Mouse (Mus musculus): Measurements from ENCODE around the gene Sorl1.

Sorl1 gene

GRCm38 (mm10) chr9:42053591-42054190 is 70.4 kb downstream of the Sorl1 start:
- TF ChIP-seq CTCF (conservative IDR thresholded peaks at IDR 0.05; ENCODE audit: low read length) (no peak), POU5F1 (IDR thresholded peaks at IDR 0.05; ENCODE audit: borderline replicate concordance, low read length) (no peak), NANOG (IDR thresholded peaks at IDR 0.05; ENCODE audit: borderline replicate concordance, low read length) (no peak)
- H3K36me3 ChIP-seq (ENCODE audit: insufficient read depth, low read length): peaks cover 48% of the 10 kb centered on the region
- H3K4me1 ChIP-seq (replicated peaks; ENCODE audit: low read depth, low read length): peaks cover 23% of the 10 kb centered on the region
- H3K4me3 ChIP-seq (replicated peaks; ENCODE audit: low read length): no peak overlapping the region
- H3K9me3 ChIP-seq (ENCODE audit: low read length): no peaks in the 10 kb centered on the region
- no peaks in the 10 kb centered on the region for H3K27me3 ChIP-seq (ENCODE audit: insufficient read depth, low read length)

- no peak for TF ChIP-seq POU5F1 (IDR thresholded peaks at IDR 0.05; ENCODE audit: borderline replicate concordance, low read length)
- TF ChIP-seq NANOG (IDR thresholded peaks at IDR 0.05; ENCODE audit: borderline replicate concordance, low read length): no peak
- TF ChIP-seq CTCF (conservative IDR thresholded peaks at IDR 0.05; ENCODE audit: low read length): no peak
- H3K27me3 ChIP-seq (ENCODE audit: insufficient read depth, low read length): no peaks in the 10 kb centered on the region
- H3K4me3 ChIP-seq (replicated peaks; ENCODE audit: low read length): no peak overlapping the region
Measured at GRCm38 (mm10) chr9:42052713-42053356, 71.3 kb downstream of the Sorl1 start.

DNA sequence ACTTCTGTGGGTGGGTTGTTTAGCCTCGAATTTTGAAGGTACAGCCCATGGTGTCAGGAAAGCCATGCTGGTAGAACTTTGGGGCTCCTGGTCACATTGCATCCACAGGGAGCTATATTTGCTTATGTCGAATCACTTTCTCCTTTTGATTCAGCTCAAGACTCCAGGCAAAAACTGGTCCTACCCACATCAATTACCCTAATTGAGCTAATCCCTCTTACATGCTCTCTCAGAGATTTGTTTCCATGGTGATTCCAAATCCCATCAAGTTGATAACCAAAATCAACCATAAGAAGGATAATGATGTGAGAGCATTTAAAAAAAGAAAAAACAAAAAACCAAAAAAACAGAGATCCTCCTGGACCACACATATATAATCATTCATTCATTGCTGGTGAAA is 75.6 kb downstream of the Sorl1 start:
- no peaks in the 10 kb centered on the region for H3K9me3 ChIP-seq (ENCODE audit: low read length)
- peaks cover 52% of the 10 kb centered on the region for H3K36me3 ChIP-seq (ENCODE audit: insufficient read depth, low read length)
- no peaks in the 10 kb centered on the region for H3K27me3 ChIP-seq (ENCODE audit: insufficient read depth, low read length)
- no peak overlapping the region for H3K4me3 ChIP-seq (replicated peaks; ENCODE audit: low read length)
- TF ChIP-seq NANOG (IDR thresholded peaks at IDR 0.05; ENCODE audit: borderline replicate concordance, low read length) (no peak), CTCF (conservative IDR thresholded peaks at IDR 0.05; ENCODE audit: low read length) (no peak), POU5F1 (IDR thresholded peaks at IDR 0.05; ENCODE audit: borderline replicate concordance, low read length) (no peak)
- peaks cover under 1% of the 10 kb centered on the region; the same call in 1 of the 2 replicates for H3K4me1 ChIP-seq (replicated peaks; ENCODE audit: low read depth, low read length)

More at GRCm38 (mm10) chr9:42052713-42053356, 71.3 kb downstream of the Sorl1 start:
- H3K9me3 ChIP-seq (ENCODE audit: low read length): no peaks in the 10 kb centered on the region
- peaks cover 52% of the 10 kb centered on the region for H3K36me3 ChIP-seq (ENCODE audit: insufficient read depth, low read length)
- peaks cover 23% of the 10 kb centered on the region for H3K4me1 ChIP-seq (replicated peaks; ENCODE audit: low read depth, low read length)

GRCm38 (mm10) chr9:42047786-42048185 is 76.3 kb downstream of the Sorl1 start:
- Histone ChIP-seq H3K36me3 (ENCODE audit: insufficient read depth, low read length) (peaks cover 56% of the 10 kb centered on the region), H3K27me3 (ENCODE audit: insufficient read depth, low read length) (no peaks in the 10 kb centered on the region), H3K4me1 (replicated peaks; ENCODE audit: low read depth, low read length) (peaks cover under 1% of the 10 kb centered on the region), H3K4me3 (replicated peaks; ENCODE audit: low read length) (no peak overlapping the region), H3K9me3 (ENCODE audit: low read length) (no peaks in the 10 kb centered on the region)
- TF ChIP-seq NANOG (IDR thresholded peaks at IDR 0.05; ENCODE audit: borderline replicate concordance, low read length) (no peak), POU5F1 (IDR thresholded peaks at IDR 0.05; ENCODE audit: borderline replicate concordance, low read length) (no peak), CTCF (conservative IDR thresholded peaks at IDR 0.05; ENCODE audit: low read length) (no peak)

GRCm38 (mm10) chr9:42046248-42046647 is 77.8 kb downstream of the Sorl1 start:
- Histone ChIP-seq H3K9me3 (ENCODE audit: low read length) (no peaks in the 10 kb centered on the region), H3K36me3 (ENCODE audit: insufficient read depth, low read length) (peaks cover 65% of the 10 kb centered on the region), H3K27me3 (ENCODE audit: insufficient read depth, low read length) (no peaks in the 10 kb centered on the region), H3K4me3 (replicated peaks; ENCODE audit: low read length) (no peak overlapping the region), H3K4me1 (replicated peaks; ENCODE audit: low read depth, low read length) (peaks cover 7% of the 10 kb centered on the region)
- TF ChIP-seq CTCF (conservative IDR thresholded peaks at IDR 0.05; ENCODE audit: low read length) (no peak), POU5F1 (IDR thresholded peaks at IDR 0.05; ENCODE audit: borderline replicate concordance, low read length) (no peak), NANOG (IDR thresholded peaks at IDR 0.05; ENCODE audit: borderline replicate concordance, low read length) (no peak)

DNA sequence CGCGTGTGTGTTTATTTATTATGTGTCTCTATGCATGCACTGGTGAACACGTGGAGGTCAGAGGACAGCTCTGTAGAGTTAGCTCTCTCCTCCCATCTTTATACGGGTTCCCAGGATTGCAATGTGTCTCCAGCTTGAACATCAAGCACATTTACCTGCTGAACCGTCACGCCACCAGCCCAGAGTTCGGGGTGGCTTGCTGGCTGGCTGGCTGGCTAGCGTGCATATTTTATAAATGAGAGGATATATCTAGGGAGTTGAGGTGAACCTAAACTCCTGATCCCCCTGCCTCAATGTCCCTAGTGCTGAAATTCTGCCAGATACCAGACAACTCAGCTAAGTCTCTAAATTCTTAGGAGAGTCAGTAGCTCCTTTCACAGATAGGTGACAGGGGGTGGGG is 79.4 kb downstream of the Sorl1 start:
- no peaks in the 10 kb centered on the region for H3K27me3 ChIP-seq (ENCODE audit: insufficient read depth, low read length)
- H3K36me3 ChIP-seq (ENCODE audit: insufficient read depth, low read length): peaks cover 64% of the 10 kb centered on the region
- H3K4me3 ChIP-seq (replicated peaks; ENCODE audit: low read length): no peak overlapping the region
- no peaks in the 10 kb centered on the region for H3K9me3 ChIP-seq (ENCODE audit: low read length)
- TF ChIP-seq NANOG (IDR thresholded peaks at IDR 0.05; ENCODE audit: borderline replicate concordance, low read length) (no peak), POU5F1 (IDR thresholded peaks at IDR 0.05; ENCODE audit: borderline replicate concordance, low read length) (no peak), CTCF (conservative IDR thresholded peaks at IDR 0.05; ENCODE audit: low read length) (no peak)
- peaks cover 7% of the 10 kb centered on the region for H3K4me1 ChIP-seq (replicated peaks; ENCODE audit: low read depth, low read length)

DNA sequence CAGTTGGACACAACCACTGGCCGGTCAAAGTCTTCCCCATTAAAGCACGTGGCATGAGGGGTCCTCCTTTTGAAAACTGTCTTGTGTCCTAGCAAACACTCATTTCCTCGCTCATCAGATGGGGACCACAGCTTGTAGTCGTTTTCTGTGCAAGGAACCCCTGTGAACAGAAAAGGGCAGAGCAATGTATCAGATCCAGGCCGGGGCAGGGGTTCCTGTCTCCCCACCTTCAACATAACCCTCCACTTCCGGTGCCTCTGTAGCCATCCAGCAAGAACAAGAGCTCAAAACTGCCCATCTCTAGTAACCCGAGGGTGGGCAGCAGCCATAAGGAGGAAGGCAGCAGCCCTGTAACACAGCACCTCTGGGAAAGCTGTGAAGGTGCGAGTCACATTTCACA is 80.2 kb downstream of the Sorl1 start:
- H3K4me3 ChIP-seq (replicated peaks; ENCODE audit: low read length): no peak overlapping the region
- TF ChIP-seq POU5F1 (IDR thresholded peaks at IDR 0.05; ENCODE audit: borderline replicate concordance, low read length) (no peak), CTCF (conservative IDR thresholded peaks at IDR 0.05; ENCODE audit: low read length) (no peak), NANOG (IDR thresholded peaks at IDR 0.05; ENCODE audit: borderline replicate concordance, low read length) (no peak)
- no peaks in the 10 kb centered on the region for H3K9me3 ChIP-seq (ENCODE audit: low read length)
- no peaks in the 10 kb centered on the region for H3K27me3 ChIP-seq (ENCODE audit: insufficient read depth, low read length)
- H3K4me1 ChIP-seq (replicated peaks; ENCODE audit: low read depth, low read length): peaks cover 7% of the 10 kb centered on the region
- H3K36me3 ChIP-seq (ENCODE audit: insufficient read depth, low read length): peaks cover 67% of the 10 kb centered on the region

DNA sequence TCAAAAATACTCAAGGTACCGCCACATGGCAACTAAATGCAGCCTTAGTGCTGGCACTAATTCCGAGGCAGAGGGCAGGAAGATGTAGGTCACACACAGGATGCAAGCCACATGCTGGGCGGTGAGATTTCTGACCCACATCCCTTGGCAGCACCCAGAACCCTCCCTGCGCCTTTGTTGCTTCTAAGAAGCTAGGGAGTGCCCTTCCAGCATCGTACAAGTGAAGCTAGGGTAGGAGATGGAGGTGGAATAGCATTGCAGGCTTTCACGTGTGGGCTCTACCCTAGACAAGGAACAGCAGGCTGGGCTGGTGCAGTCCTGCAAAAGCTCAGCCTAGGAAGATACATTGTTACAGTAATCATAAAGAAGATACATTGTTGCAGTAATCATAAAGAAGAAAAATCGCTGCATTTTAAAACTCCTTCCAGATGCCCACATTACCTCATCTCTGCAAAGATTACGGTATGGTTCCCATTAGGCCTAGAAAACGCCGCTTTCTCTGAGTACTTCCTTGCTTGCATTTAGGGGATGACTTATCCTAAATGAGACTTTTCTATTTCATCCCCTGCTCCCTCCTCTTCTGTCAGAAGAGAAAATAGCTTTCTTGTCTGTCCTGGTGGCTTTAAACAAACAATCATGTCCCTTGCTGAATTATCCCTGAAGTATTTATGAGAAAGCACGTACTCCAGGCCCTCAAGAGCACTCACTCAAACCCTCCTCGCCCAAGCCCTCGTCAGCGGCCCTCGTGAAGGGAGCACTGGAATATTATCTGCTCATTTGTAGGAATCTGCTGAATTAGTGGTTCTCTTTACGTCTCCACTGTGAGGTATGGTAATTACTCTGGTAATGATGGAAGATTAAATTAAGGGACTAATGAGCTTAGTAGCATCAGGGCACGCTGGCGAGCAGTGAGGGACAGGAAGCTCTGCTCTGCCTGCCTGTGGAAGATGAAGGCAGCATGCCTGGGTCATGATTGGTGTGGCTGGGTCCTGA is 84.8 kb downstream of the Sorl1 start:
- Histone ChIP-seq H3K4me3 (replicated peaks; ENCODE audit: low read length) (no peak overlapping the region), H3K27me3 (ENCODE audit: insufficient read depth, low read length) (no peaks in the 10 kb centered on the region)

More for the DNA sequence above, 84.8 kb downstream of the Sorl1 start:
- TF ChIP-seq CTCF (conservative IDR thresholded peaks at IDR 0.05; ENCODE audit: low read length) (no peak), POU5F1 (IDR thresholded peaks at IDR 0.05; ENCODE audit: borderline replicate concordance, low read length) (no peak), NANOG (IDR thresholded peaks at IDR 0.05; ENCODE audit: borderline replicate concordance, low read length) (no peak)
- Histone ChIP-seq H3K9me3 (ENCODE audit: low read length) (no peaks in the 10 kb centered on the region), H3K36me3 (ENCODE audit: insufficient read depth, low read length) (peaks cover 80% of the 10 kb centered on the region), H3K4me1 (replicated peaks; ENCODE audit: low read depth, low read length) (peaks cover 7% of the 10 kb centered on the region)
